Mouse (Mus musculus): ENCODE measurements around the gene Urm1. TPM values are rescaled to one million over a fixed set of nuclear protein-coding genes. Genes with fewer than 3 reads are reported as not detected.

Urm1 gene
- total RNA-seq, 2 experiments from 2014 or later, result 4.6 to 26.8 TPM

Other genes with a start within 250 kb of the Urm1 start
- gene Rapgef1, start 200.4 kb upstream of the Urm1 start, total RNA-seq (2015; ENCODE audit: low replicate concordance), result 8.4 and 9.7 TPM in 2 replicates
- 19.0 and 22.6 TPM in 2 replicates for gene Rapgef1, start 200.4 kb upstream of the Urm1 start, total RNA-seq (2017; ENCODE audit: low replicate concordance)
- not detected in 2 replicates for gene Gm13420, start 68.4 kb upstream of the Urm1 start, total RNA-seq (2015; ENCODE audit: low replicate concordance)
- not detected in 2 replicates for gene Gm13420, start 68.4 kb upstream of the Urm1 start, total RNA-seq (2017; ENCODE audit: low replicate concordance)
- not detected in 2 replicates for gene Gm13547, start 60.8 kb upstream of the Urm1 start, total RNA-seq (2015; ENCODE audit: low replicate concordance)
- not detected in 2 replicates for gene Gm13547, start 60.8 kb upstream of the Urm1 start, total RNA-seq (2017; ENCODE audit: low replicate concordance)
- 2.2 TPM in 1 of 2 replicates, not detected in the other for gene Coq4, start 32.6 kb upstream of the Urm1 start, total RNA-seq (2015; ENCODE audit: low replicate concordance)
- 2.6 and 6.1 TPM in 2 replicates for gene Coq4, start 32.6 kb upstream of the Urm1 start, total RNA-seq (2017; ENCODE audit: low replicate concordance)
- 10.8 and 14.7 TPM in 2 replicates for gene Trub2, start 31.6 kb upstream of the Urm1 start, total RNA-seq (2015; ENCODE audit: low replicate concordance)
- gene Trub2, start 31.6 kb upstream of the Urm1 start, total RNA-seq (2017; ENCODE audit: low replicate concordance), result 17.4 and 27.7 TPM in 2 replicates
- 2.5 and 4.6 TPM in 2 replicates for gene Slc27a4, start 17.4 kb upstream of the Urm1 start, total RNA-seq (2015; ENCODE audit: low replicate concordance)
- gene Slc27a4, start 17.4 kb upstream of the Urm1 start, total RNA-seq (2017; ENCODE audit: low replicate concordance), result 1.4 and 2.0 TPM in 2 replicates
- 44.9 and 66.3 TPM in 2 replicates for gene Cercam, start 49.1 kb downstream of the Urm1 start, total RNA-seq (2015; ENCODE audit: low replicate concordance)
- 36.4 and 48.1 TPM in 2 replicates for gene Cercam, start 49.1 kb downstream of the Urm1 start, total RNA-seq (2017; ENCODE audit: low replicate concordance)
- 168 and 212 TPM in 2 replicates for gene Odf2, start 69.1 kb downstream of the Urm1 start, total RNA-seq (2015; ENCODE audit: low replicate concordance)
- 352 and 377 TPM in 2 replicates for gene Odf2, start 69.1 kb downstream of the Urm1 start, total RNA-seq (2017; ENCODE audit: low replicate concordance)
- 15.5 and 39.8 TPM in 2 replicates for gene Gle1, start 115.4 kb downstream of the Urm1 start, total RNA-seq (2015; ENCODE audit: low replicate concordance)
- gene Gle1, start 115.4 kb downstream of the Urm1 start, total RNA-seq (2017; ENCODE audit: low replicate concordance), result 41.2 and 47.4 TPM in 2 replicates
- 33.5 and 34.6 TPM in 2 replicates for gene Sptan1, start 145.5 kb downstream of the Urm1 start, total RNA-seq (2015; ENCODE audit: low replicate concordance)
- 16.2 and 17.8 TPM in 2 replicates for gene Sptan1, start 145.5 kb downstream of the Urm1 start, total RNA-seq (2017; ENCODE audit: low replicate concordance)
- gene Wdr34, start 228.8 kb downstream of the Urm1 start, total RNA-seq (2015; ENCODE audit: low replicate concordance), result 2.1 and 3.2 TPM in 2 replicates
- 0.26 TPM in 1 of 2 replicates, not detected in the other for gene Wdr34, start 228.8 kb downstream of the Urm1 start, total RNA-seq (2017; ENCODE audit: low replicate concordance)
- 56.2 and 60.5 TPM in 2 replicates for gene Set, start 237.3 kb downstream of the Urm1 start, total RNA-seq (2015; ENCODE audit: low replicate concordance)
- gene Set, start 237.3 kb downstream of the Urm1 start, total RNA-seq (2017; ENCODE audit: low replicate concordance), result 155 and 219 TPM in 2 replicates

Measured in erythroid progenitor cell, adult 5-6 weeks (primary cell).